Mouse (Mus musculus) megakaryocyte, embryonic 14.5 days (primary cell): ENCODE data around the gene Cdrt4.

Experiments used
- FLI1 ChIP-seq: IDR thresholded peaks from 2 replicates; pipeline ENCODE4 v1.6.1; 2012; ENCODE audit warnings: low read length, inconsistent platforms, mixed read lengths
- GATA1 ChIP-seq: IDR thresholded peaks from 3 replicates; pipeline ENCODE4 v1.6.1; 2012; ENCODE audit warnings: mixed read lengths, low read length, inconsistent platforms, borderline replicate concordance

- TF ChIP-seq GATA1 (no peak; the same call in 2 of the 3 replicates), FLI1 (no peak)
Observed at GRCm38 (mm10) chr11:62929799-62930198, 21.2 kb upstream of the Cdrt4 start.
